Mouse (Mus musculus) lung, postnatal 14 days (tissue): ENCODE measurements around the gene Edc4.

ENCODE experiments used
- DNase-seq: peaks from one replicate; pipeline ENCODE4 v3.0.0; 2021

The Edc4 gene

GRCm38 (mm10) chr8:105889756-105890465, 9.2 kb downstream of the Edc4 start:
- DNase-seq, result no peak

GRCm38 (mm10) chr8:105890870-105891269, 10.2 kb downstream of the Edc4 start:
- DNase-seq, result no peak

- peak; percentile 30 for DNase-seq
These were observed 11.8 kb downstream of the Edc4 start for GRCm38 (mm10) chr8:105892432-105892831.

GRCm38 (mm10) chr8:105893339-105893738, 12.7 kb downstream of the Edc4 start, which contains the start of gene Nrn1l:
Gene Nrn1l, plus strand, starts transcription at chr8:105893567.
- peak; percentile 76 for DNase-seq

GRCm38 (mm10) chr8:105897801-105898480, 17.3 kb downstream of the Edc4 start:
- DNase-seq, result no peak

GRCm38 (mm10) chr8:105900180-105900940, 19.7 kb downstream of the Edc4 start, which contains the start of gene Pskh1:
Gene Pskh1, plus strand, starts transcription at chr8:105900441.
- DNase-seq, result peak; percentile 95

- no peak for DNase-seq
These were observed 20.4 kb downstream of the Edc4 start for GRCm38 (mm10) chr8:105900941-105901616.

- DNase-seq, result no peak
These were observed 38.7 kb downstream of the Edc4 start for GRCm38 (mm10) chr8:105919390-105919789.

GRCm38 (mm10) chr8:105925123-105925522, 44.4 kb downstream of the Edc4 start:
- DNase-seq, result no peak

- peak; percentile 91 for DNase-seq
These were observed 49.9 kb downstream of the Edc4 start for GRCm38 (mm10) chr8:105930602-105931001.

- no peak for DNase-seq
These were observed 50.6 kb downstream of the Edc4 start for GRCm38 (mm10) chr8:105931271-105931670.

GRCm38 (mm10) chr8:105932525-105932924, 51.8 kb downstream of the Edc4 start:
- DNase-seq, result no peak

- no peak for DNase-seq
These were observed 53.1 kb downstream of the Edc4 start, which contains the start of gene Ctrl for GRCm38 (mm10) chr8:105933762-105934161. Gene Ctrl, minus strand, starts transcription at chr8:105933862.

- no peak for DNase-seq
These were observed 54.4 kb downstream of the Edc4 start for GRCm38 (mm10) chr8:105935105-105935504.

- DNase-seq, result no peak
These were observed 55.4 kb downstream of the Edc4 start for GRCm38 (mm10) chr8:105935863-105936603.

GRCm38 (mm10) chr8:105936866-105937475, 56.3 kb downstream of the Edc4 start:
- DNase-seq, result peak; percentile 88

GRCm38 (mm10) chr8:105937496-105938305, 57.0 kb downstream of the Edc4 start:
- DNase-seq, result peak; percentile 44

- peak; percentile 27 for DNase-seq
These were observed 57.6 kb downstream of the Edc4 start, which contains the start of gene Psmb10 for GRCm38 (mm10) chr8:105938306-105938669. Gene Psmb10, minus strand, starts transcription at chr8:105938444.

GRCm38 (mm10) chr8:105942026-105942425, 61.3 kb downstream of the Edc4 start:
- DNase-seq, result no peak

- no peak for DNase-seq
These were observed 61.9 kb downstream of the Edc4 start for GRCm38 (mm10) chr8:105942542-105942941.

GRCm38 (mm10) chr8:105943321-105943739, 62.6 kb downstream of the Edc4 start, which contains the start of gene Lcat:
Gene Lcat, minus strand, starts transcription at chr8:105943382.
- DNase-seq, result no peak
